Mouse (Mus musculus) c-Kit-positive CD71-positive TER-119-negative erythroid progenitor cells, embryonic 14.5 days (primary cell): ENCODE data around the gene Grap.
"Not testable (repeated sequence)": the region's sequence is repeated elsewhere in the genome, so short reads cannot be mapped to it uniquely, and the experiment has no call there.

Experiments used
- DNase-seq: peaks from one replicate; pipeline ENCODE4 v3.0.0-alpha.2; 2013; ENCODE audit warnings: low read depth

Gene Grap

DNA sequence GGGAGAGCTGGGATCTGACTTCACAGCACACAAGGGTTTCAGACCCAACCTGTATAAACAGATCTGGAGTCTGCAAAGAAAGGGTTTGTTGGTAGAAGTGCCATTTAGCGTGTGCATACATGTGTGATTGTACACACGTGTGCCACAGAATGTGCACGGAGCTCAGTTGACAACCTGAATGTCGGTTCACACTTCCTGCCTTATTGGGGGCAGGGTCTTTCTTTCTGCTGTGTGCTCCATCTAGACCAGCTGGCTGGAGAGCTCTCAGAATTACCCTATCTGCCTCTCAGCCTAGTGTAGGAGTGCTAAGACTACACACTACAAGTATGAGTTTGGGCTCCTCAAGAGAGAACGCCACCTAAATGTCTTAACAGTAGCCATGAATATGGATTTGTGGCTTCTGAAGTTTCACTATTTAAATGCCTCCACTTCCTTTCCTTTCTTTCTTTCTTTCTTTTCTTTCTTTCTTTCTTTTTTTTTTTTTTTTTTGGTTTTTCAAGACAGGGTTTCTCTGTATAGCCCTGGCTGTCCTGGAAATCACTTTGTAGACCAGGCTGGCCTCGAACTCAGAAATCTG is 13.4 kb upstream of the Grap start:
- no peak for DNase-seq

DNA sequence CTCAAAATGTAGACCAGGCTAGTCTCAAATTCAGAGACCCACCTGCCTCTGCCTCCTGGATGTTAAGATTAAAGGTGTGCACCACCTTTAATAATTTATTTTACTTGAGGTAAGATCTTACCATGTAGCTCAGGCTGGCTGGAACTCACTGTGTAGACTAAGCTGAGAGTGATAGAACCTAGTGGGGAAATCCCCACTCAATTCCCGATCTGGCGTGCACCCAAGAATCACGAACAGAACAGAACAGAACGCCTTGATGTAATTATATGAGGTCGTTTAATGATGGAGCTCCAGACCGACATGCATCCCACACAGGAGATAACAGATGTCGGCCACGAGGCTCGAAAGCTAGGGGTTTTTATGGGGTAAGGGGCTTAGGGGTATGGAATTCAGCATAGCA is 12.5 kb upstream of the Grap start:
- DNase-seq = not testable (repeated sequence)

DNA sequence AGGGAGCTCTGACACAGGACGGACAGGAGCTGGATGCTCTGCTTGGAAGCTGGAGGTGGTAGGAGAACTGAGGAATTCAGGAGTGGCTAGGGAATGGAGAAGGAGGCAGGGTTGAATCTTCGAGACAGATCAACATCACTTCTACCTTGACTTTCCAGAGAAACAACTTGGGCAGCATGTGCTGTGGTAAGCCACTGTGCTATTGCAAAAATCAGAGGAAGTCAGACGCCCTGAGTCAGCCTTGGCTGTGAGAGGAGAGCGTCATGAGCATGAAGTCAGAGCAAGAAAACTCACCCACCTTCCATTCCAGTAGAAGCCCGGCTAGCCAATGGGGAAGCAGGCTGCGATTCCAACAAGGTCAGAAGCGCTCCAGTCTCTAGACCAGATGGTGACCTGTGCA is 11.0 kb upstream of the Grap start:
- no peak for DNase-seq

DNA sequence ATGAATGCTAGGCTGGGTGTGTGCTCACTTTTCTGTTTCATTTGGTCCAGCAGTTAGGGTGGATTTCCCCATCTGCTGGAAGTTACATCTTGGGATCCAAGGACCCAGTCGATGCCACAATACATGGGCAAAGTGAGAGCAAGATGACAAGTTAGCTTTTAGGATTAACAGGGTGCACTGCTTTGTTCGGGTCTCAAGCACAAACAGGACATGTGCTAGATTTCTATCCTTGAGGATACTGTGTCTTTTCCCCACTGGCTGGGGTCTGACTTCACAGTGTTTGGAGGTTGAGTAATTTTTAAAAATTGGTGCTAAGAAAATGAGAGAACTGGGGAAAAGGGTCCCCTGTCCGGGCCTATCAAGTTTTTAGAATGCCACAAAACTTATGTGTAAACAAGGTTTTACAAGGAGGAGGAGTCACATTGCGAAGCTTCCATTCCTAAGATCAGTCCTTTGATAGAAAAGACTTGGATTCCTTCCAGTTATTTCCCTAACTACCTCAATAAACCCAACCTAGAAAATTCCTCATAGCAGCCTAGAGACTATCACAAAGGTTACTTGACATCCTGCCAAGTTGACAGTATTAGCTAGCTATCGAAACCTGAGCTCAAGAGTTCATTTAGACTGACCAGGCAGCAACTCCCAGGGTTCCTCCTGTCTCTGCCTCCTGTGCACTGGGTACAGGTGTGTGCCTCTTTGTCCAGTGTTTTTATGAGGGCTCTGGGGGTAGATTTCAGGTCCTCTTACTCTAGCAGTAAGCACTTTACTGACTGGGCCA is 9.7 kb upstream of the Grap start:
- no peak for DNase-seq

DNA sequence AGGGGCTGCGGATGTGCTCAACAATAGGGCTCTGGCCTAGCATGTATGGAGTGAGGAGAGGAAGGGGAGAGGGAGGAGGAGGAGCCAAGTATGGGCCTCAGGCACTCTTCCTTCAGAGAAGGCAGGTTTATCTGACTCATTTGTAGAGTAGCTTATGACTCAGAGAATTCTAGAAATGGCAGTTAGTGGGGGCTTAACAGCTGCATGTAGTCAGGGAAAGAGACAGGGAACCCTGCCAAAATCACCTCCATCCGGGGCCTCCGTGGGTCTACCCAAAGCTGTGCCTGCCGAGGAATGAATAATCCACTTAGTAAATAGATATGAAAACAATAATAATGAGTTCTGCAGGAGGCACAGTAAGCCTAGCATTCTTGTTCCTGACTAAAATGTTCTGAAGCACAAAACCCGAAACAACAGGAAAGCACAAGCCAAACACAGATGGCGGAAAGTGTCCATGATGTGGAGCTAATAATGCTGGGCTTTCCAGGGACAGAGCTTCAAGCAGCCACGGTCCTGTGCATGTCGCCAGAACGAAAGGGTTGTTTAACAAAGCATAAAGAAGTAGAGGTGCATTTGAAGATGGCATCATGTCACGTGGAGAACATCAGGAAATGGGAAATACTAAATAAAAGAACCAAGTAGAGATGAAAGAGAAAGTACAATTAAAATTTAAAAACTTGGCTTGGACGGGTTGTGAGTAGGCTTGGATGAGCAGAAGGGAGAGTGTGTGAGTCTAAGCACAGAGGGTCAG is 8.3 kb upstream of the Grap start:
- no peak for DNase-seq

DNA sequence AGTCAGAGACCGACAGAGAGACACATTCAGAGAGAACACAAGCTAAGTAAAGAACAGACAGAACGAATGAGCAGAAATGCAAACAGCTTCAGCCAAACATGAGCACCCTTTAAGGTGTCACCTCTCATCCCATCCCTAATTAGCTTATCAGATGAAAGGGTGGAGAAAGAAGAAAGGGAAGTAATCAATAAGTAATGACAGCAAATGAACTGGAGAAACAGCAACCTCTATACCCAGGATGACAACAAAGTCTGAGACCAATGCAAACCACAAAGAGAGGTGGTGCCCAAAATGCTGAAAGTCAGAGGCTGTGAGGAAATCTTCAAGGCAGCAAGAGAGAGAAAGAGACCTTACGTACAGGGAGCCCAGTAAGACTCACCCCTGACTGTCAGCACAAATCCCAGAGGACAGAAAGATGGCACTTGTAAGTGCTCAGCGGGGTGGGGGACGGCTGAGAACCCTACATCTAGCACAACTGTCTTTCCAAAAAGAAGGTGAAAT is 7.7 kb upstream of the Grap start:
- no peak for DNase-seq

DNA sequence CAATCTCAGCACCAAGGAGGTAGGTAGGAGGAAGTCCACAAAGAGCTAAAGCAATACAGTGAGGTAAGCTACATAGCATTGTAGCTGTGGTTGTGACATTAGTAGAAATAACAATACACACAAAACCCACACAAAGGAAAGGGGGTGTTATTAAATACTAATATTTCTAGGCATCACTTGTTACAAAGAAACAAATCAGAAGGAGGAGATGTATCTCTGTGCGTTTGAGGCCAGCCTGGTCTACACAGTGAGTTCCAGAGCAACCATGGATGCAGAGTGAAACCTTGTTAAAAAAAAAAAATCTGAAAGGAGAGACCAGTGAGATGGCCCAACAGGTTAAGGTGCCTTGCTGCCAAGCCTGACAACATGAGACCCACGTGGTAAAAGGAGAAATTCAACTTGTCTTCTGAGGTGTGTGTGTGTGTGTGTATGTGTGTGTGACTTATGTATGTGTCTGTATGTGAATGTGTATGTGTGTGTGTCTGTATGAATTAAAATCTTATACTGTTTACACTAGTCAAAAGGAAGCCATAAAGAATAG is 6.5 kb upstream of the Grap start:
- DNase-seq = no peak

DNA sequence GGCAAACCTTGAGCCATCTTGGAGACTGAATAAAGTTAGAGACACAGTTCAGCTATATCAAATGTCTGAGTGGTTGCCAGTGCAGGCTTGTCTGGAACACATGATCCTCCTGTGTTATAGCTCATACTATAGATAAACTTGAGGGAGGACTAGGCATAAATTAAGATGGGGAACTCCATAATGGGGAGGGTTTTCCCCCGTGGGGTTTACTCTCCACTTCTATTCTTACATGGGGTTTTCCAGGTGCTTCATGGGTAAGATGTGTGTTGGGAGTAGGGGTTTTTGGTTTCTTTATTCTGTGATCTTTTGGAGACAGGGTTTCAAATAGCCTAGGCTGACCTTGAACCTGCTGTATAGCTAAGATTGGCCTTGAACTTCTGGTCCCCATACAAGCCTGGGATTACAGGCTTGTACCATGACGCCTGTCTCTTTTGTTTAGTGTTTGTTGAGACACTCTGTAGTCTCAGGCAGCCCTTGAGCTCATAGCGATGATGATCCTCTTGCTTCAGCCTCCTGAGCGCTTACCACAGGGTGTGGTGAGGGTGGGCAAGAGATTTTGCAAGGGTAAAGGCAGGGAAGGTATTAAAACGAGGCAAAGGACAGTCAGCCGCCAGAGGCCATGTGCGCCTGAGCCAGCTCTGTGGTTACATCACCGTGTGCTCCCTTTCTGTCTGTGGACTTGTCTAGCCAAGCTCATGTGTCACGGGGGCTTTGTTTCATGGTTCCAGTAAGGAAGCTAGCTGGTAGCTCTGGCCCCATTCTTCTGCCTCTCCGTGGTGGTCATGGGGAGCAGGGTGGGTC is 5.8 kb upstream of the Grap start:
- DNase-seq = no peak

DNA sequence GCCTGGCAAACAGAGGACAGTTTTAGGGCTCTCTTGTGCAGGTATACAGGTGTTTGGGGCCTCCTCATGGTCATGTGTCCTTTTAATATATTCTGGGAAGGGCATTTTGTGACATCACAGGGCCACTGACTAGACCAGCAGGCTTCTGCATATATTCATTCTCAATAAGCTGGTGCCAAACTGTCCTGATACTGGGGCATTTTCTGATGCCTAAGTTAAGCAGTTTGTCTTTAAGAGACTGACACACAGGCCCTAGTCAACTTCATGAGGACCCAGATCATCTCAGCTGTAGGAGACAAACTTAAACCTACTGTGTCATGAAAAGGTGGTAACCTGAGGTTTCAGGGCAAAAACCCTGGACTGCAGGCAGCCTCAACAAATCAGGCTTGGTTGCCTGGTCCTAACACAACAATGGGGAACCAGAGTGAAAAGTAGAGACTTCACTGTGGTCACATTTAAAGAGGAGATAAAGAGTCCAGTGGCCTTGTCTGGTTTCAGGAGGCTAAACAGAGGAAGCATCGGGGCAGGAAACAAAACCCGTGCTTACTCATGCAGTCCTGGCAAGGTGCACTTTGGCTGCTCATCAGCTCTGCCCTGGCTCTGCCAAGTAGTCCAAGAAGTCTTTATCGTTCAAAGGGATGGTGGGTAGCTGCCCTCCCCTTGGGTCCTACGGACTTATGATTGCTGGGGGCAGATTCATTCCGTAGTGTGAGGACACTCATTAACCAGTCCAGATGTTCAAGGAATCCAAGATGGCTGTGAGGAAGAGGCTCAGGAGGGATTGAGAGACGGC is 4.9 kb upstream of the Grap start:
- no peak for DNase-seq

DNA sequence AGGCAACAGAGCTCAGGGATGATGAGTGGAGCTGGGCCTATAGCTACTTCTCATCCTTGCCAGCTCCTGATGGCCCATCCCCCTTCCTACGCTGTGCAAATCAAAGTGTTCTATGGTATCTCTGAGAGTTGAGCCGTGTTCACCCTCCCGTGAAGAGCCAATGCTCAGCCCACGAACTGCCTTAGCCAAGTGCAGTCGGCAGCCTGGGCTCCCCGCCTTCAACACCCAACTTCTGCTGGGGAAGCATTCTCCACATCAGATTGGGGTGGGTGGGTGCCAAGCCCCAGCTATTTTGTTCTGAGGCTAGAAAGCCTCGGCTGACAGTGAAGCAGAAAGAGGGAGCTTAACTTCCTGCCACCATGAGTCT is 4.3 kb upstream of the Grap start:
- no peak for DNase-seq

DNA sequence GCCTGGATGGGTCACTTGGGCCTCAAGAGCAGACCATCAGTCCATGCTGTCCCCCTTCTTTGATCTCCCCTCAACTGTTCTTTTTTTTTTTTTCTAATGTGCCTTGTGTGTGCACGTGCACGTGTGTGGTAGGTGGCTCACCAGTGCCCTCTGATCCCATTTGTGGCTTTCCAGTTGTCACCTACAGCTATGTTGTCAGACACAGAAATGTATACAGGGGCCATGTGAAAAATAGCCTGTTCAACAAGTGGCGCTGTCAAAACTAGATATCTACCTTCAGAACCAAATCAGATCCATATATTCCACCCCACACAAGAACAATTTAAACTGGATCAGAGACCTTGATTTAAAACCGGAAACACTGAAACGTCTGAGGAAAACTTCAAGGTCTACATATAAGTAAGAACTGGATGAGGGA is 3.9 kb upstream of the Grap start:
- no peak for DNase-seq

DNA sequence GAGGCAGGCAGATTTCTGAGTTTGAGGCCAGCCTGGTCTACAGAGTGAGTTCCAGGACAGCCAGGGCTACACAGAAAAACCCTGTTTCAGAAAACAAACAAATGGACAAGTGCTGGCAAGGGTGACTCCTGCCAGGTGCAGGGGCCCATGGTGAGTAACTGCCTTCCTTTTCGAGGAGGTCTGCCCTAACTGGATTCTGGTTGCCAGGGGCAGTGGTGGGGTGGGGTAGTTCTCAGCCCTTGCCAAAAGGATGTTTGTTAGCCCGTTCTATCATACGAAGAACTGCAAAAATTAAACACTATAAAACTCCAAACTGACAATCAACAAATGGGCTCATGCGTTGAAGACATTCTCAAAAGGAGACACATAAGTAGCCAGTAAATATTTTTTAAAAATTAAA is 3.4 kb upstream of the Grap start:
- no peak for DNase-seq

DNA sequence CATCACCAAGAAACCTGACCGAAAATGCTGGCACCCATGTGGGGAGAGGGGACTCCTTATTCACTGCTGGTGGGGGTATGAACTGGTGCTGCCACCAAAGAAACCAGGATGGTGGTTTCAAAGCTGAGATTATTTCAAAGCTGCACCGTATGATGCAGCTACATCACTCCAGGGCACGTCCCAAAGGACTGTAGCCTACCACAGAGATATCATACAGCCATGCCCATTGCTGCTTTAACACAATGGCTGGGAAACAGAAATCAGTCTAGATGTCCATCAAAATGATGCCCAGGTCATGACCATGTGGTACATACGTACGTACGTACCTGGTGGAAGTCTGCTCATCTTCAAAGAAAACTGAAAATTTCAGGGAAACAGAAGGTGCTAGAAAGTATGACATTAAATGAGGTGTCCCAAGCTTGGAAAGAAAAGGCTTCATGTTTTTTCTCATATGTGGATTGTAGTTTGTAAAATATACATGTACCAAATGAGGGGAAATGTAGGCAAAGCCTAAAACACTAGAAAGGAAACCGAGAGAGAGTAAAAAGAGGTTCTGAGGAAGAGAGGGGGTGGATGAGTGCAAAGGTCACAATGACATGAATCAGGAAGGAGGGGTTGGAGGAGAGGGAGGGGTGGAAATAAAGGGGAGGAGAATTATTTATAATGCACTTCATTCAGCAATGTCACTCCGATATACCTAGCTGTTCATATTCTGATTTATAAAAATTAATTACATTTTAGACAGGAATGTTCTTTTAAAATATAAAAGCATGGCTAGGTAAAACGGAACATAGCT is 2.4 kb upstream of the Grap start:
- DNase-seq = no peak

DNA sequence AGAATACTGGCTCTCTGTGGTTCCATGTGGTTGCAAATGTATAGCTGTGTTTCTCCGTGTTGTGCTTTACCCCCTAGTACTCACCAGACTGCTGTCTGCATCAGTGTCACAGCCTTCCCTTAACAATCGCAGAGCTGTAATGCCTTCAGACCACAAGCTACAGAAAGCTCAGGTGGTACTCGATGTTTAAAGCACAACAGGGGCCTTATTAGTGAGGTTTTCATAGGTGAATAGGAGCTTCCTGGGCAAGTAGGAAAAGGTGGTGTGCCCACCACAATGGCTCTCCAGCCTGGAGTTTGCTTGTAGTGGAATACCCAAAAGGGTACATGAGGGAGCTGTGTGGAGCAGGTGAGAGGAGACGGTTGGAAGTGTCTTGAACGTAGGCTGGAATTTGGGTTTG is 849 bp upstream of the Grap start:
- DNase-seq = no peak

DNA sequence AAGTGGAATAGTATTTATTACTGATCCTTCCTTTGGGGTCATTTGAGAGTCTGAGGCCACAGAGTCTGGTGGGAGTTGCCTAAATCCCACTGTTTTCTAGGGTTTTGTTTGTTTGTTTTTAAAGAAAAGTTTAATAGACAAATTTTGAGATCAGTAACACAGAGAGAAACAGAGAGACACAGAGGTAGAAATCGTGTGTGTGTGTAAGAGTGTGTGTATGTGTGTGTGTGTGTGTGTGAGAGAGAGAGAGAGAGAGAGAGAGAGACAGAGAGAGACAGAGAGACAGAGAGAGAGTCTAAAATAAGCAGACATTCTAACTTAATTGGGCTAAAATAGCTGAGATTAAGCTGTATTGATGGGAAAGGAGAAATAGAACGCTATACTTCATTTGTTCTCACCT is 503 bp downstream of the Grap start:
- DNase-seq = no peak

DNA sequence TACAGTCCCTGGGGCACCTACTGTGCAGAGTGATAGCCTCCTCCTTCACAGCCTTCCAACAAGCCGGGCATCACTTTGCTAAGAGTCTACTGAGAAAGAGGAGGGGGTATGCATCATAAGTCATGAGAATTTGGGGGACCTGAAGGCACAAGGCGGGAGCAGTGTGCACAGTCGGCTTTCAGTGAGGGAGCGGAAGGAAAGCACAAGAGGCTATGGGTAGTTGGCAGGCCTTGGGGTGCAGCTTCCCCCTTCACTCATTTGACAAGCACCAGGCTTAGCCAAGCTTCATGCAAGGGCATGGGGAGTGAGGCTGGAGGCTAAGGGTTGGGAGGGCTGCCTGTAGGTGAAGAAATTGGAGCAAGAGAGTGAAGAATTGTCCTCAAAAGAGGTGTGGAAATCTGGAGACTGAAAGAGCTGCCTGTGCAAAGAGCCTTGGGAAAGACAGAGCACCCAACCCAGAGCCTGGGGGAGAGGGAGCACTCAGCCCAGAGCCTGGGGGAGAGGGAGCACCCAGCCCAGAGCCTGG is 1.8 kb downstream of the Grap start:
- no peak for DNase-seq

DNA sequence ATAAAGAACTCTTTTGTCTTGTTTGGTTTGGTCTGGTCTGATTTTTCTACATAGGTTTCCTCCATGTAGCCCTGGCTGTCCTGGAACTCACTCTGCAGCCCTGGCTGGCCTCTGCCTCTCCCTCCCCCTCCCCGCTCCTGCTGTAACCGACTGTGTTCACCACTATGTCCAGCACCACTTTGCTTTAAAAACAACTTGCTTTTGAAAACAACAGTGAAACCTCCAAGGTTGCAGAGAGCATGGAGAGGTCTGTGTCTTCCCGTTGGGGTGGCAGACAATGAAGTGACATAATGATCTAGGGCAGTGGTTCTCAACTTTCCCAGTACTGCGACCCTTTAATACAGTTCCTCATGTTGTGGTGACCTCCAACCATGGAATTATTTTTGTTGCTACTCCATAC is 2.6 kb downstream of the Grap start:
- DNase-seq = no peak

DNA sequence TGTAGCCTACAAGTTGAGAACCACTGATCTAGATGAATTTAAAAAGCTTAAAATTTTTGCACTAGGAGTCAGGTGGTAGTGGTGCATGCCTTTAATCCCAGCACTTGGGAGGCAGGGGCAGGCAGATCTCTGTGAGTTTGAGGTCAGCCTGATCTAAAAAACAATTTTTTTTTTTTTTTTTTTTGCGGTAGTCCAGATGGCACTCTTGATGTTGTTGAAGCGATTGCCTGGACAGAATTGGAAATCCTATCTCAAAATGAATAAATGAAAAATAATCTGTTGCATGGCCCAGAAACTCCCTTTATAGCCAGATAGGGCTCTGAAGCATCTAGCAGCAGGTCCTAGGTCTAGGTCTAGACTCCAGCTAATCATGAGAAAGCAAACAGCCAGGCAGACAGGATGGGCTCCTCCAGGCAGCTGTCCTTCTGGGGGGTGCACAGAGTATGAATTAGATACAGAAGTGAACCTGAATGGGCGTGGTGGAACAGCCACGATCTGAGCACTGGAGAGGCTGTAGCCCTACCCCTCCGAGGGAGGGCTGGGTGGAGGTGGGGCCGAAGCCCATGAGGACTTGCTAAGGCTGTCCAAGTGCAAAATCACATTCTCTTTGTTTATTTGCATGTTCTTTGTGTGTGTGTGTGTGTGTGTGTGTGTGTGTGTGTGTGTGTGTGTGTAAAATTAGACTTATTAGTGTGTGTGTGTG is 3.2 kb downstream of the Grap start:
- DNase-seq = no peak

DNA sequence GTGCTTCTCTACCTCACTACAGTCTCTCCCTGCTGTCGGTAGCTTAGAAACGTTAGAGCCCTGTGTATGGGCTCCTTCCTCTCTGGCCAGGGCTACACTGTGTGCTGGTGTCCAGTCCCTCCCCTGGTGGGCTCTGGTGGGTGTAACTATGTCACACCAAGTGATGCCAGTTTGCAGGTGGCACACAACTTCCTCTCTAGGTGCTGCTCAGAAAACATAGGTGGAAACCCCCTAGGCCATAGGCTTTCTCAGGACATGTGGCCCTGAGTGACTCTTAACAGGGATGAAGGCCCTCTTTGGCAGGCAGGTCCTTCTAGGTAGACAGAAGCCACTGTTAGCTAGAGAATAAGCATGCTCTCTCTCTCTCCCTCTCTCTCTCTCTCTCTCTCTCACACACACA is 4.4 kb downstream of the Grap start:
- DNase-seq = no peak
